Mouse (Mus musculus) limb, embryonic 10.5 days (tissue): ENCODE measurements around the gene Tas2r120. TPM values are rescaled to one million over a fixed set of nuclear protein-coding genes. Genes with fewer than 3 reads are reported as not detected.
"Not testable (repeated sequence)": the region's sequence is repeated elsewhere in the genome, so short reads cannot be mapped to it uniquely, and the experiment has no call there.

ENCODE experiments used
- DNase-seq: peaks from one replicate; pipeline ENCODE4 v3.0.0-alpha.2; 2017; ENCODE audit warnings: low spot score
- H3K27ac ChIP-seq: fragments of 300-500 bp; sonication (generic); 2 replicates; pipeline ENCODE4 v1.5.1; 2016; ENCODE audit warnings: mild to moderate bottlenecking
- H3K27me3 ChIP-seq: fragments of 300-500 bp; sonication (generic); 2 replicates; pipeline ENCODE4 v1.6.1; 2016; ENCODE audit warnings: low read depth, mild to moderate bottlenecking; ENCODE audit not compliant: poor library complexity, severe bottlenecking
- H3K36me3 ChIP-seq: fragments of 300-500 bp; sonication (generic); 2 replicates; pipeline ENCODE4 v1.6.1; 2016; ENCODE audit warnings: mild to moderate bottlenecking, moderate library complexity
- H3K4me1 ChIP-seq: fragments of 300-500 bp; sonication (generic); 2 replicates; pipeline ENCODE4 v1.6.1; 2016
- H3K4me3 ChIP-seq: fragments of 300-500 bp; sonication (generic); 2 replicates; pipeline ENCODE4 v1.5.1; 2016; ENCODE audit warnings: mild to moderate bottlenecking, moderate library complexity
- H3K9me3 ChIP-seq: fragments of 300-500 bp; sonication (generic); replicated peaks from 2 replicates; pipeline ENCODE4 v1.6.1; 2016; ENCODE audit warnings: mild to moderate bottlenecking
- WGBS: fragments of 180-500 bp; shearing (Covaris S2); methylation state at CpG from one replicate; pipeline ENCODE4 v1.1.7; 2016; 5-methylcytosine and 5-hydroxymethylcytosine counted together
- polyA plus RNA-seq: library from polyadenylated mRNA; unstranded; fragments of >200 nt; fragmentation: Nextera tagmentation; extraction: Ambion mirVana; gene quantifications from 2 replicates; pipeline ENCODE4 v1.2.1, GENCODE M21; 2016

Gene Tas2r120
- not detected in 2 replicates for polyA plus RNA-seq

- H3K9me3 ChIP-seq, result no peaks in the 10 kb centered on the region
- H3K4me1 ChIP-seq, result no peaks in the 10 kb centered on the region
- H3K27me3 ChIP-seq, result no peaks in the 10 kb centered on the region
- no peak within 1 kb of the TSS for H3K4me3 ChIP-seq
- H3K27ac ChIP-seq, result no peak within 1 kb of the TSS
- H3K36me3 ChIP-seq, result no peaks in the 10 kb centered on the region
- DNase-seq, result no peak
Measured at GRCm38 (mm10) chr6:132656653-132657052, at the start of gene Tas2r120. TSS of gene Tas2r120 (plus strand) at chr6:132656953.

GRCm38 (mm10) chr6:132649399-132649798 lies 7.4 kb upstream of the Tas2r120 start:
- Histone ChIP-seq H3K4me1 (no peaks in the 10 kb centered on the region), H3K36me3 (no peaks in the 10 kb centered on the region), H3K9me3 (no peaks in the 10 kb centered on the region), H3K27me3 (no peaks in the 10 kb centered on the region), H3K27ac (no peak overlapping the region), H3K4me3 (no peak overlapping the region)
- DNase-seq, result no peak

- DNase-seq, result no peak
- no peaks in the 10 kb centered on the region for H3K9me3 ChIP-seq
- H3K27me3 ChIP-seq, result no peaks in the 10 kb centered on the region
- no peak within 1 kb of the TSS for H3K4me3 ChIP-seq
- H3K36me3 ChIP-seq, result no peaks in the 10 kb centered on the region
- H3K27ac ChIP-seq, result no peak within 1 kb of the TSS
- H3K4me1 ChIP-seq, result no peaks in the 10 kb centered on the region
- WGBS, result 95% methylated on average over 1 of the region's 1 CpGs
Measured at GRCm38 (mm10) chr6:132651426-132651825, 5.3 kb upstream of the Tas2r120 start, which contains the start of gene A630073D07Rik. TSS of gene A630073D07Rik (minus strand) at chr6:132651526.

GRCm38 (mm10) chr6:132691596-132691995 lies 34.8 kb downstream of the Tas2r120 start:
- not testable (repeated sequence) for DNase-seq, H3K4me3 ChIP-seq, H3K27ac ChIP-seq, H3K9me3 ChIP-seq, H3K36me3 ChIP-seq, H3K4me1 ChIP-seq, H3K27me3 ChIP-seq
- 90% methylated on average over 7 of the region's 7 CpGs for WGBS

GRCm38 (mm10) chr6:132700907-132701306 lies 44.2 kb downstream of the Tas2r120 start, which contains the start of gene Tas2r121:
TSS of gene Tas2r121 (minus strand) at chr6:132701007.
- H3K27ac ChIP-seq, result no peak within 1 kb of the TSS
- DNase-seq, result no peak
- 82% methylated on average over 1 of the region's 1 CpGs for WGBS
- no peak within 1 kb of the TSS for H3K4me3 ChIP-seq
- H3K4me1 ChIP-seq, result no peaks in the 10 kb centered on the region
- H3K27me3 ChIP-seq, result no peaks in the 10 kb centered on the region
- H3K9me3 ChIP-seq, result no peaks in the 10 kb centered on the region
- no peaks in the 10 kb centered on the region for H3K36me3 ChIP-seq

Other genes starting within 250 kb of the Tas2r120 start
- not detected in 2 replicates for gene Prh1, start 87.1 kb upstream of the Tas2r120 start, polyA plus RNA-seq
- gene Prp2, start 61.0 kb upstream of the Tas2r120 start, polyA plus RNA-seq, result not detected in 2 replicates
- gene A630073D07Rik, start 5.4 kb upstream of the Tas2r120 start, polyA plus RNA-seq, result not detected in 2 replicates
- gene Tas2r121, start 44.1 kb downstream of the Tas2r120 start, polyA plus RNA-seq, result not detected in 2 replicates
- gene Tas2r122, start 55.0 kb downstream of the Tas2r120 start, polyA plus RNA-seq, result not detected in 2 replicates
- gene Tas2r115, start 81.1 kb downstream of the Tas2r120 start, polyA plus RNA-seq, result not detected in 2 replicates
- gene Tas2r124, start 97.8 kb downstream of the Tas2r120 start, polyA plus RNA-seq, result not detected in 2 replicates
- not detected in 2 replicates for gene Tas2r102, start 105.2 kb downstream of the Tas2r120 start, polyA plus RNA-seq
- not detected in 2 replicates for gene Tas2r136, start 121.2 kb downstream of the Tas2r120 start, polyA plus RNA-seq
- not detected in 2 replicates for gene Tas2r117, start 145.9 kb downstream of the Tas2r120 start, polyA plus RNA-seq
- not detected in 2 replicates for gene Tas2r123, start 190.2 kb downstream of the Tas2r120 start, polyA plus RNA-seq
- gene Tas2r116, start 198.5 kb downstream of the Tas2r120 start, polyA plus RNA-seq, result not detected in 2 replicates
- gene Tas2r110, start 211.1 kb downstream of the Tas2r120 start, polyA plus RNA-seq, result not detected in 2 replicates
- not detected in 2 replicates for gene Tas2r113, start 236.1 kb downstream of the Tas2r120 start, polyA plus RNA-seq